Mouse (Mus musculus) embryonic facial prominence, embryonic 11.5 days (tissue): Measurements from ENCODE around the gene Gabrg3. TPM values are rescaled to one million over a fixed set of nuclear protein-coding genes. Genes with fewer than 3 reads are reported as not detected.
A peak's percentile ranks its signal among the peaks of the same experiment; 100 is the strongest.

ENCODE experiments used
- ATAC-seq: fragments of 200-750 bp; cut with Nextera tagmentation; replicated peaks from 2 replicates; pipeline ENCODE4 v1.8.0; 2017; ENCODE audit warnings: low read depth; ENCODE audit not compliant: insufficient number of reproducible peaks, low FRiP score, low TSS enrichment
- DNase-seq: peaks from one replicate; pipeline ENCODE4 v3.0.0-alpha.2; 2015; ENCODE audit warnings: low spot score
- H3K27ac ChIP-seq: fragments of 300-500 bp; sonication (generic); replicated peaks from 2 replicates; pipeline ENCODE4 v1.5.1; 2014; ENCODE audit warnings: mild to moderate bottlenecking, low read depth, low read length, control low read depth
- H3K27me3 ChIP-seq: fragments of 300-500 bp; sonication (generic); 2 replicates; pipeline ENCODE4 v1.6.1; 2014; ENCODE audit warnings: mild to moderate bottlenecking, low read length, moderate library complexity, mixed read lengths; ENCODE audit not compliant: control insufficient read depth, insufficient read depth
- H3K36me3 ChIP-seq: fragments of 300-500 bp; sonication (generic); replicated peaks from 2 replicates; pipeline ENCODE4 v1.6.1; 2014; ENCODE audit warnings: low read depth, mild to moderate bottlenecking, low read length, moderate library complexity, mixed read lengths; ENCODE audit not compliant: control insufficient read depth, insufficient read depth
- H3K4me1 ChIP-seq: fragments of 300-500 bp; sonication (generic); 2 replicates; pipeline ENCODE4 v1.6.1; 2014; ENCODE audit warnings: low read length, mixed read lengths; ENCODE audit not compliant: control insufficient read depth, insufficient read depth
- H3K4me2 ChIP-seq: fragments of 300-500 bp; sonication (generic); 2 replicates; pipeline ENCODE4 v1.6.1; 2014; ENCODE audit warnings: low read depth, mild to moderate bottlenecking, control low read depth, low read length, moderate library complexity
- H3K4me3 ChIP-seq: fragments of 300-500 bp; sonication (generic); 2 replicates; pipeline ENCODE4 v1.5.1; 2014; ENCODE audit warnings: low read depth, low read length, control low read depth
- H3K9ac ChIP-seq: fragments of 300-500 bp; sonication (generic); replicated peaks from 2 replicates; pipeline ENCODE4 v1.6.1; 2014; ENCODE audit warnings: mild to moderate bottlenecking, control low read depth, low read length
- H3K9me3 ChIP-seq: fragments of 300-500 bp; sonication (generic); replicated peaks from 2 replicates; pipeline ENCODE4 v1.6.1; 2016; ENCODE audit warnings: mild to moderate bottlenecking, low read length, inconsistent platforms, mixed read lengths; ENCODE audit not compliant: control insufficient read depth
- WGBS: fragments of 180-500 bp; shearing (Covaris S2); extraction: QIAGEN DNeasy Blood & Tissue Kit; methylation state at CpG from one replicate; pipeline ENCODE4 v1.1.7; 2014; 5-methylcytosine and 5-hydroxymethylcytosine counted together
- polyA plus RNA-seq: library from polyadenylated mRNA; unstranded; fragments of >200 nt; fragmentation: Nextera tagmentation; extraction: Ambion mirVana; gene quantifications from 2 replicates; pipeline ENCODE4 v1.2.1, GENCODE M21; 2014

Gene Gabrg3
- 0.21 and 0.25 TPM in 2 replicates for polyA plus RNA-seq

GRCm38 (mm10) chr7:57386517-57387340, at the start of gene Gabrg3:
Gene Gabrg3, minus strand, starts transcription at chr7:57387188.
- ATAC-seq: peak; percentile 67
- H3K9me3 ChIP-seq: no peaks in the 10 kb centered on the region
- H3K4me1 ChIP-seq: no peaks in the 10 kb centered on the region
- H3K9ac ChIP-seq: no peak within 1 kb of the TSS
- no peak within 1 kb of the TSS for H3K27ac ChIP-seq
- H3K4me2 ChIP-seq: peak within 1 kb of the TSS; percentile 93
- peak within 1 kb of the TSS; percentile 53 for H3K4me3 ChIP-seq
- DNase-seq: peak; percentile 21
- peaks cover 13% of the 10 kb centered on the region for H3K27me3 ChIP-seq
- 1% methylated on average over 71 of the region's 71 CpGs for WGBS
- no peaks in the 10 kb centered on the region for H3K36me3 ChIP-seq

DNA sequence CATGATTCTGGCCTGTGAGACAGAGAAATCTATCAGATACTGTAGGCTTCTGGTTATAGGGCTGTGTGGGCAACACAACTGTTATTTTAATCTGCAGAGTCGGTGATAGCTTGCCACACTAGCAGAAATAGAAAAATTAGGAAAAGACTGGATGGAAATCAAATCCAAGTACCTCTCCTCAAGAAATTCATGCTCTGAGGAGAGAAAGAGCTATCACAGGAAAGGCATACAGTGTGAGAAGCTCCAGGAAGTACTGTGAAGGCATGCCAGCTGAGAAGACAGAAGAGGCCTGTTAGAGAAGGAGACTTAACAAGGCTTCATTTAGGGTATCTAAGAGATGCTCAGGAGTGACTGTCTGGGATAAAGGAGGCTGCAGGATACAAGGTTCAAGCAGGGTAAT, 35.7 kb upstream of the Gabrg3 start:
- H3K9me3 ChIP-seq: no peaks in the 10 kb centered on the region
- ATAC-seq (no peak), DNase-seq (no peak)
- no peaks in the 10 kb centered on the region for H3K27me3 ChIP-seq
- no peak overlapping the region for H3K4me3 ChIP-seq
- H3K9ac ChIP-seq: no peak overlapping the region
- WGBS: 86% methylated on average over 1 of the region's 1 CpGs
- no peak overlapping the region for H3K27ac ChIP-seq
- no peaks in the 10 kb centered on the region for H3K36me3 ChIP-seq
- H3K4me2 ChIP-seq: no peak overlapping the region
- no peaks in the 10 kb centered on the region for H3K4me1 ChIP-seq

- Histone ChIP-seq H3K27ac (no peak overlapping the region), H3K4me1 (no peaks in the 10 kb centered on the region), H3K9ac (no peak overlapping the region), H3K4me2 (no peak overlapping the region), H3K27me3 (no peaks in the 10 kb centered on the region), H3K36me3 (no peaks in the 10 kb centered on the region), H3K4me3 (no peak overlapping the region), H3K9me3 (no peaks in the 10 kb centered on the region)
- ATAC-seq: no peak
- no peak for DNase-seq
- 79% methylated on average over 1 of the region's 1 CpGs for WGBS
Observed at GRCm38 (mm10) chr7:57421044-57421443, 34.1 kb upstream of the Gabrg3 start.

GRCm38 (mm10) chr7:57419392-57419791, 32.4 kb upstream of the Gabrg3 start, which contains the start of gene Gabrb3:
Gene Gabrb3, plus strand, starts transcription at chr7:57419692.
- Histone ChIP-seq H3K9me3 (no peaks in the 10 kb centered on the region), H3K9ac (no peak within 1 kb of the TSS), H3K36me3 (no peaks in the 10 kb centered on the region), H3K27me3 (no peaks in the 10 kb centered on the region), H3K4me1 (no peaks in the 10 kb centered on the region), H3K27ac (no peak within 1 kb of the TSS), H3K4me2 (no peak within 1 kb of the TSS), H3K4me3 (no peak within 1 kb of the TSS)
- ATAC-seq: no peak
- WGBS: 73% methylated on average over 2 of the region's 2 CpGs
- DNase-seq: no peak

DNA sequence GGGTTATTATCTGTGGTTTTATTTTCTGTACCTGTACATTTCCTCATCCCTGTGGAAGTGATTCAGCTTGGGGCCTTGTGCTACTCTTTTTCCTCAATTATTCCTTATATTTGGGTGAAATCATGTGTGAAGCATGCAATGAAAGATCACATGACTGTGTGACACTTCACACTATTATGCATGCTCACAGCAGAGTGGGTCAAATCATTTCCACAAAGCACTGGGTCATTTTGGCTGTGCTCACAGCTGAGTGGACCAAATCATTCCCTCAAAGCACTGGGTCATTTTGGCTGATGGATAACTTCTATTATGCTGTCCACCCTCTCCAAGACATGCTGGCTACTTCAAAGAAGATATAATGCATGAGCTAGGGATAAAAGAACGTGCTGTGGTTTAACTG, 25.9 kb upstream of the Gabrg3 start:
- no peak overlapping the region for H3K4me2 ChIP-seq
- H3K27me3 ChIP-seq: no peaks in the 10 kb centered on the region
- DNase-seq (no peak), ATAC-seq (no peak)
- no peaks in the 10 kb centered on the region for H3K9me3 ChIP-seq
- no peak overlapping the region for H3K9ac ChIP-seq
- H3K4me1 ChIP-seq: no peaks in the 10 kb centered on the region
- H3K27ac ChIP-seq: no peak overlapping the region
- H3K4me3 ChIP-seq: no peak overlapping the region
- WGBS: 48% methylated on average over 1 of the region's 1 CpGs
- H3K36me3 ChIP-seq: no peaks in the 10 kb centered on the region

- DNase-seq (no peak), ATAC-seq (no peak)
- Histone ChIP-seq H3K4me2 (no peak overlapping the region), H3K4me1 (no peaks in the 10 kb centered on the region), H3K36me3 (no peaks in the 10 kb centered on the region), H3K4me3 (no peak overlapping the region), H3K27ac (no peak overlapping the region), H3K9ac (no peak overlapping the region), H3K9me3 (no peaks in the 10 kb centered on the region), H3K27me3 (no peaks in the 10 kb centered on the region)
- 86% methylated on average over 4 of the region's 4 CpGs for WGBS
Observed at GRCm38 (mm10) chr7:57411163-57411562, 24.2 kb upstream of the Gabrg3 start.

DNA sequence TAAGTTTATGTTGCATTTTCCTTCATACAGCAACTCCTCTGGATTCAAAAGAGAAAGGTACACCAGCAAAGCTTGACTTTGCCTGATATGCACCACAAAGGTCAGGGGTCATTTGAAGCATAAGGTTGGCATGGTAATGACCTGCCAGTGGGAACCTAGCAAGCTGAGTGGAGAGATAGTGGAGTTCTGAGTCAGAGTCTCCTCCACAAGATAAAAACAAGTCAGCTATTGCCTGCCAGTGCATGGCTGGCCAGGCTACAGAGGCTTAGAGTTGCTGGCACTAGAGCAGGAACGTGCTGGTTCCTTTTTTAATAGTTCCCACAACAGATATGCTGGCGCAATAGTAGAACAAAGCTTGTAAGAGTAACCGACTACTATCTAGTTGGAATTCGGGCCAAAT, 6.6 kb upstream of the Gabrg3 start:
- DNase-seq (no peak), ATAC-seq (no peak)
- H3K9me3 ChIP-seq: no peaks in the 10 kb centered on the region
- H3K36me3 ChIP-seq: no peaks in the 10 kb centered on the region
- H3K27me3 ChIP-seq: no peaks in the 10 kb centered on the region
- H3K4me3 ChIP-seq: no peak overlapping the region
- no peak overlapping the region for H3K4me2 ChIP-seq
- no peak overlapping the region for H3K9ac ChIP-seq
- H3K4me1 ChIP-seq: no peaks in the 10 kb centered on the region
- H3K27ac ChIP-seq: no peak overlapping the region
- WGBS: 89% methylated on average over 4 of the region's 4 CpGs

- ATAC-seq (no peak), DNase-seq (no peak)
- H3K27ac ChIP-seq: no peak overlapping the region
- 50% methylated on average over 4 of the region's 4 CpGs for WGBS
- no peaks in the 10 kb centered on the region for H3K36me3 ChIP-seq
- H3K4me3 ChIP-seq: no peak overlapping the region
- H3K9ac ChIP-seq: no peak overlapping the region
- no peaks in the 10 kb centered on the region for H3K9me3 ChIP-seq
- no peaks in the 10 kb centered on the region for H3K4me1 ChIP-seq
- no peak overlapping the region for H3K4me2 ChIP-seq
- H3K27me3 ChIP-seq: peaks cover 13% of the 10 kb centered on the region
Observed at GRCm38 (mm10) chr7:57390046-57390445, 3.1 kb upstream of the Gabrg3 start.
